Mouse (Mus musculus) embryonic facial prominence, embryonic 12.5 days (tissue): Measurements from ENCODE around the gene Dglucy. TPM values are rescaled to one million over a fixed set of nuclear protein-coding genes. Genes with fewer than 3 reads are reported as not detected.
A peak's percentile ranks its signal among the peaks of the same experiment; 100 is the strongest.

Source experiments
- ATAC-seq: fragments of 200-750 bp; cut with Nextera tagmentation; 2 replicates; pipeline ENCODE4 v1.8.0; 2017; ENCODE audit not compliant: insufficient number of reproducible peaks, insufficient read depth, low FRiP score, low TSS enrichment
- H3K27ac ChIP-seq: fragments of 300-500 bp; sonication (generic); 2 replicates; pipeline ENCODE4 v1.5.1; 2016; ENCODE audit warnings: mild to moderate bottlenecking
- H3K27me3 ChIP-seq: fragments of 300-500 bp; sonication (generic); 2 replicates; pipeline ENCODE4 v1.6.1; 2016; ENCODE audit warnings: mild to moderate bottlenecking, moderate library complexity
- H3K36me3 ChIP-seq: fragments of 300-500 bp; sonication (generic); 2 replicates; pipeline ENCODE4 v1.6.1; 2016; ENCODE audit warnings: mild to moderate bottlenecking
- H3K4me1 ChIP-seq: fragments of 300-500 bp; sonication (generic); 2 replicates; pipeline ENCODE4 v1.6.1; 2016
- H3K4me2 ChIP-seq: fragments of 300-500 bp; sonication (generic); replicated peaks from 2 replicates; pipeline ENCODE4 v1.6.1; 2016; ENCODE audit warnings: mild to moderate bottlenecking, moderate library complexity
- H3K4me3 ChIP-seq: fragments of 300-500 bp; sonication (generic); 2 replicates; pipeline ENCODE4 v1.5.1; 2016; ENCODE audit warnings: mild to moderate bottlenecking
- H3K9ac ChIP-seq: fragments of 300-500 bp; sonication (generic); 2 replicates; pipeline ENCODE4 v1.6.1; 2016; ENCODE audit warnings: mild to moderate bottlenecking, moderate library complexity
- H3K9me3 ChIP-seq: fragments of 300-500 bp; sonication (generic); 2 replicates; pipeline ENCODE4 v1.6.1; 2016; ENCODE audit warnings: mild to moderate bottlenecking, moderate library complexity
- WGBS: fragments of 180-500 bp; shearing (Covaris S2); methylation state at CpG from one replicate; pipeline ENCODE4 v1.1.7; 2016; 5-methylcytosine and 5-hydroxymethylcytosine counted together
- polyA plus RNA-seq: library from polyadenylated mRNA; unstranded; fragments of >200 nt; fragmentation: Nextera tagmentation; extraction: Ambion mirVana; gene quantifications from 2 replicates; pipeline ENCODE4 v1.2.1, GENCODE M21; 2016

Gene Dglucy
- polyA plus RNA-seq, 1 experiment from 2014 or later: 1.7 TPM

DNA sequence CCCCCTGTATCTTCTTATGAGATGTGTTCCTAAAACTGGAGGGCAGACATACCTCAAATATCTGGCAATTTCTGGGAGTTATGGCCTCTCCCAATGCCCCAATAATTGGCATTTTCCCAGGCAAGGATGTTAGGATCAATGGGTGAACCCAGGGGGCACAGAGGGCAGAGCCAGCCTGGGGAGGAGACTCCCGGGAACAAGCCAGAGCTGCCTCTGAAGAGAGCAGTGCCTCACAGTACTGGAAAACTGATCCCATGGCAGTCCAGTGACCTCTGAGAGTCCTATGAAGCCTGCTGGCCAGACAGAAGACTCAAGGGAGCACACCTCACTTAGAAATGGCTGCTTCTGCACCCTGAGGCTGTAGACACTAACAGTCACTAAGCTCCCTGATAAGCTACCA is 67.7 kb downstream of the Dglucy start:
- Histone ChIP-seq H3K4me1 (no peaks in the 10 kb centered on the region), H3K4me2 (no peak overlapping the region), H3K9me3 (no peaks in the 10 kb centered on the region), H3K27ac (no peak overlapping the region), H3K36me3 (no peaks in the 10 kb centered on the region), H3K27me3 (no peaks in the 10 kb centered on the region), H3K9ac (no peak overlapping the region), H3K4me3 (no peak overlapping the region)
- ATAC-seq: no peak
- 24% methylated on average over 1 of the region's 1 CpGs for WGBS

DNA sequence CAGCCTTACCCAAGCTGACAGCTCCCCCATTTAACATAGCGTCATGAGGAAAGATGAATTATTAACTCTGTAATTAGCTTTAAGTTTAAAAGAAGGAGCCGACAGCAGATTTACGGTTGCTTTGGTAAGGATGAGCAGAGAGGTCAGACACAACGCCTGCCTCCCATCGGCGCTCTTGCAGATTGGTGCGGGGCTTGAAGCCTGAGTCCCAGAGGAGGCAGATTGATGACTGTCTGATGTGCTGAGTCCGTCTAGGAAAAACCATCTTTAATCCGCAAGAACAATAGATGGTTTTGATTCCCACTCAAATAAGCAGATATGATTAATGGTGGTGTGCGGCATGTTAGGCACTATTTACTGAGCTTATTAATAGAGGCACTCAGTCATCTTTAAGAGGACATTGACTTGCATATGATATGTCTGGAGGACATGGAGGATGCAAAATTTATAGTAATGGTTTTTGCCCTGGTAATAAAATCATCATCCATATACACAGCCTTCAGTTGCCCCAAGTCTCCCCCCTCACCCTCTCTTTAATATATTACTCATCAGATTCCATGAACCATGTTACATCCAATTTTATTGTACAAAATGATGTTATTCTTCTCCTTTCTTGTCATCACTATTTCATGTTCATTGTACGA is 68.7 kb downstream of the Dglucy start:
- Histone ChIP-seq H3K27ac (no peak overlapping the region), H3K4me1 (no peaks in the 10 kb centered on the region), H3K27me3 (no peaks in the 10 kb centered on the region), H3K9ac (no peak overlapping the region), H3K4me3 (no peak overlapping the region), H3K36me3 (no peaks in the 10 kb centered on the region), H3K9me3 (no peaks in the 10 kb centered on the region), H3K4me2 (no peak overlapping the region)
- WGBS: 77% methylated on average over 11 of the region's 11 CpGs
- no peak for ATAC-seq

DNA sequence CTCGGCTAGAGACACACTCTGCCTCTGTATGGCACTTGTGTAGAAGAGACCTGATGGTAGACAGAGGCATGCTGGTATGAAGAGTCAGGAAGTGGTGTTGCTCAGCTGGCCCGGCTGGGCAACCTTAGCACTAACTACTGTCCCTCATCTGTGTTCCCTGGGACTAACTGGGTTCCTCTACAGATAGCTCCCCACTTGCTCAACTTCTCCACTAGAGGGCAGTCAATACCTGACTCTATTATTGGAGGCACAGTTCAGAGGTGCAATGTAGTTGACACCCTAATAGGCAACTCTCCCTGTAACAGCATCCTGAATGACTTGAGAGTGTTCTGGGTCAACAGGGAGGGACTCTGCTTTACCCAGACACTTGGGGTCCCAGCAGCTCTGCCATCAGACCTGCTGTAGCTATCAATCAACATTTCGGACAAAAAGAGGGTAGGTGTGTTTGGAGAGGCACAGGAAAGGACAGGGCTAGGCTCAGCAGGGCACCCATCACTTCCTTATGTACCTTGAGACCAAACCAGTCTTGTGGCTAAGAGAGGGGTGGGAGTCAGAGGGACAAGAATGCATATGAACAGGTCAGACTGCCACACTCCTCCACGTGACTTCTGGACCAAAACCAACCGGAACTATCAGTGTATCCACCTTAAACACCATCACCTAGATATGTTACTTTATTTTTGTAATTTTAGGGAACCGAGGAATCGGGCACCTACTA is 70.7 kb downstream of the Dglucy start:
- Histone ChIP-seq H3K27ac (no peak overlapping the region), H3K36me3 (no peaks in the 10 kb centered on the region), H3K4me1 (no peaks in the 10 kb centered on the region), H3K9ac (no peak overlapping the region), H3K4me3 (no peak overlapping the region), H3K4me2 (no peak overlapping the region), H3K9me3 (no peaks in the 10 kb centered on the region), H3K27me3 (no peaks in the 10 kb centered on the region)
- 0 out of 2 replicates have a peak, but pooled peaks have one; percentile 22 for ATAC-seq
- 79% methylated on average over 7 of the region's 7 CpGs for WGBS

DNA sequence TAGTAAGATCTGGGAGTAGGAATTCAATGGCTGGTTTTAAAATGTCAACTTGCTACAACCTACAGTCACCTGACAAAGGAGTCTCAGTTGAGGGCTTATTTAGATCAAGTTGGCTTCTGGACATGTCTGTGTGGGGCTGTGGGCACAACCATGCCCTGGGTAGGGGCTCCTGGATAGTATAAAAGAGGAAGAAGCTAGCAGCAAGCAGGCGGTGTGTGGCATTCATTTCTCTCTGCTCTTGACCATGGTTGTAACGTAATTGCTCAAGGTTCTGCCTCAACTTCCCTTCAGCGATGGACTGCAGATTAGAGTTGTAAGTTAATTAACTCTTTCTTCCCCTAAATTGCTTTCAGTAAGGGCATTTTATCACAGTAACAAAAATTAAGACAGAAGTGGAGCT is 73.5 kb downstream of the Dglucy start:
- 81% methylated on average over 3 of the region's 3 CpGs for WGBS
- H3K4me1 ChIP-seq: no peaks in the 10 kb centered on the region
- H3K9me3 ChIP-seq: no peaks in the 10 kb centered on the region
- H3K27ac ChIP-seq: no peak overlapping the region
- no peak overlapping the region for H3K4me3 ChIP-seq
- no peak for ATAC-seq
- no peak overlapping the region for H3K4me2 ChIP-seq
- H3K36me3 ChIP-seq: no peaks in the 10 kb centered on the region
- H3K9ac ChIP-seq: no peak overlapping the region
- no peaks in the 10 kb centered on the region for H3K27me3 ChIP-seq

DNA sequence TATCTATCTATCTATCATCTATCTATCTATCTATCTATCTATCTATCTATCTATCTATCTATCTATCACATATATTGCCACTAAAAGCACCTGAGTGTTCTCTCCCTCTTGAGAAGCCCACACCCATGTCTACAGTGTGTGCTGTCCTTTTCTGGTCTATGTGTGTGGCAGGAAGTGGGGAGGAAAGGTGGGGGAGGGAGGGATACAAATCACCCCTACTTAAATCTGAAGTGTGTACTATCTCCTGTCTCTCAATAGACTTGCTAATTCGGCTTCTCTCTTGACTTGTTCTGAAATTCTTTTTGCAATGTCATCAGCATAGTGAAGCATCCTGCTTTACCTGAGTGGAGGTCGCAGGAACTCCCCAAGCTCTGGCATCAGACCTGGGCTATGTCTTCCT is 77.5 kb downstream of the Dglucy start:
- no peaks in the 10 kb centered on the region for H3K4me1 ChIP-seq
- no peak overlapping the region for H3K4me3 ChIP-seq
- no peak overlapping the region for H3K4me2 ChIP-seq
- ATAC-seq: no peak
- no peak overlapping the region for H3K9ac ChIP-seq
- WGBS: 84% methylated on average over 2 of the region's 2 CpGs
- H3K9me3 ChIP-seq: no peaks in the 10 kb centered on the region
- no peak overlapping the region for H3K27ac ChIP-seq
- H3K27me3 ChIP-seq: no peaks in the 10 kb centered on the region
- no peaks in the 10 kb centered on the region for H3K36me3 ChIP-seq

DNA sequence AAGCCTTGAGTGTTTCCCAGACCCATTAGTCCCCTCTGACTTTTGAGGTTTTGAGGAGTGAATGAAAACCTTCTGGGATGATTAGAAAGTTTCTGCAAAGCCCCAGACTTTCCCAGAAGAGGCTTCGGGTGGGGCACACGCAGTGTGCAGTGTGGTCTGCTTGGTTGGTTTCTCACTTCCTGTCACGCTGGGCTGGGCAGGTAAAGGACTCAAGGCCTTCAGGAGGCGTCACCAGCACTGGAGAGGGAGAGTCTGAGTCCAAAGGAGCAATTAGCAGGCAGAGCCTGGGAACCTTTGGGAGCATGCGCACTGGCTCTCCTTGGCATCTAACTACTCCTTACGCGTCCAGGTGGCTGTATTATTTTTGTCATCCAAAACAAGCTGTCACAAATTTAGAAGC is 78.9 kb downstream of the Dglucy start:
- 74% methylated on average over 7 of the region's 7 CpGs for WGBS
- no peak for ATAC-seq
- Histone ChIP-seq H3K9ac (no peak overlapping the region), H3K27me3 (no peaks in the 10 kb centered on the region), H3K27ac (no peak overlapping the region), H3K36me3 (no peaks in the 10 kb centered on the region), H3K4me2 (no peak overlapping the region), H3K4me1 (no peaks in the 10 kb centered on the region), H3K9me3 (no peaks in the 10 kb centered on the region), H3K4me3 (no peak overlapping the region)

DNA sequence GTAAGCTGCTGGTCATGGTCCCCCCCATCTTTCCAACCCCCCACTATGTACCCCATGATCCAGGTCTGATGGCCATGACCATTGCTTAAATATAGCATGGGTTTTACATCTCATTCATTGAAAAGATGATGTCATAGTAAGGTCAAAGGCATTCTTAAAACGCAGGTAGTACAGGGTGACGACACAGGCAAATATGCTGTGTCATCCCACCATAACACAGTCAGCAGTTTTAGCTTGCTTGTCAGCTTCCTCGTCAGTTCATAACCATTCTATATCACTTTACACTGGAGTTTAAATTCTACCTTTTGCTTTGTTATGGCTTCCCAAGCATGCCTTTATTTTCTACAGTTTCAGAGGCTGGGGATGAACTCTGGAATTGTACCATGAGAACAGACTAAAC is 83.4 kb downstream of the Dglucy start:
- Histone ChIP-seq H3K9me3 (no peaks in the 10 kb centered on the region), H3K4me1 (no peaks in the 10 kb centered on the region), H3K27me3 (no peaks in the 10 kb centered on the region), H3K4me2 (no peak overlapping the region), H3K4me3 (no peak overlapping the region), H3K27ac (no peak overlapping the region), H3K36me3 (no peaks in the 10 kb centered on the region), H3K9ac (no peak overlapping the region)
- no peak for ATAC-seq
- WGBS: 87% methylated on average over 3 of the region's 3 CpGs

DNA sequence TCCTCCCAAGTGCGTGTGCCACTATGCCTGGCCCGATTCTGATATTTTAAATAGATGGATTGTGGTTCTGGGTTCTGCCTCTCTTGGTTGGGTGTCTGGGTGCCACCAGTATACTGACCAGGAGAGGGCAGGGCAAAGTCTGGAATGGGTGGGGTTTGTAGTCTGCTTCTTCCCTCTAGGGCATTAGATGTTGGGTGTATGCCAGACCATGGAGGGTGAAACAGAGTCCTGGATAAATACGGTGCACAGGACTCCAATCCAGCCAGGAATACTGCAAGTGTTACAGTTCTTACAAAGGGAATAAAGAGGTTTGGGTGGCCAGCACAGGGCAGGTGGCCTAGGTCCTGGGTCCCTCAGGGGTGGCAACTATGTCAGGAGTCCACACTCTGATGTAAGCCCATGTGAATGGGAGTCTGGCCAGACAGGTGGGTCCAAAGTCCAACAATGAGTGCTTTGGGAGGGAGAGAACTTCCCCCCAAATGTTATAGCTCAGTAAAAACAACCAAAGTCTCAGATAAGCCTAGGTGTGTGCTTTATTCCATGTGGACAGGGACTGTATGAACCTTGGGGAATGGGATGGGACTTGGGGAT is 84.1 kb downstream of the Dglucy start:
- Histone ChIP-seq H3K4me2 (no peak overlapping the region), H3K27ac (no peak overlapping the region), H3K9ac (no peak overlapping the region), H3K36me3 (no peaks in the 10 kb centered on the region), H3K27me3 (no peaks in the 10 kb centered on the region), H3K9me3 (no peaks in the 10 kb centered on the region), H3K4me1 (no peaks in the 10 kb centered on the region), H3K4me3 (no peak overlapping the region)
- no peak for ATAC-seq
- 93% methylated on average over 3 of the region's 3 CpGs for WGBS

DNA sequence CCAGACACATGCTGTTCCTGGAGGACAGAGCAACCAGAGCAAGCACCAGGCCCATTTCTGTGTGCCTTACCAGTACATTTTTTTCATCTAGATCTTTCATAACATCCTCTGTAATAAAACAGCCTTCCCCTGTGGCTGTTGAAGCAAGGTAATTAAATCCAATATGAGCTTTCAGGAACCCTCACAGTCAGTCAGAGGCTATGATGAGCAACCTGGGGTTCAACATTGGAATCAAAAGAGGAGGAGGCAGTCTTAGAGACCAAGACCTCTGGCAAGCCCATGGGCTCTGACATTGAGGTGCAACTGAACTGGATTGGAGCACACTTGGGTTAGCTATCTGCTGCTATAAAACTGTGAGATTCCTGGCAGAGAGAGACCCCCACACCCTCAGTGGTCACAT is 86.2 kb downstream of the Dglucy start:
- Histone ChIP-seq H3K4me1 (no peaks in the 10 kb centered on the region), H3K9ac (no peak overlapping the region), H3K27me3 (no peaks in the 10 kb centered on the region), H3K36me3 (no peaks in the 10 kb centered on the region), H3K27ac (no peak overlapping the region), H3K9me3 (no peaks in the 10 kb centered on the region), H3K4me3 (no peak overlapping the region), H3K4me2 (no peak overlapping the region)
- ATAC-seq: no peak

DNA sequence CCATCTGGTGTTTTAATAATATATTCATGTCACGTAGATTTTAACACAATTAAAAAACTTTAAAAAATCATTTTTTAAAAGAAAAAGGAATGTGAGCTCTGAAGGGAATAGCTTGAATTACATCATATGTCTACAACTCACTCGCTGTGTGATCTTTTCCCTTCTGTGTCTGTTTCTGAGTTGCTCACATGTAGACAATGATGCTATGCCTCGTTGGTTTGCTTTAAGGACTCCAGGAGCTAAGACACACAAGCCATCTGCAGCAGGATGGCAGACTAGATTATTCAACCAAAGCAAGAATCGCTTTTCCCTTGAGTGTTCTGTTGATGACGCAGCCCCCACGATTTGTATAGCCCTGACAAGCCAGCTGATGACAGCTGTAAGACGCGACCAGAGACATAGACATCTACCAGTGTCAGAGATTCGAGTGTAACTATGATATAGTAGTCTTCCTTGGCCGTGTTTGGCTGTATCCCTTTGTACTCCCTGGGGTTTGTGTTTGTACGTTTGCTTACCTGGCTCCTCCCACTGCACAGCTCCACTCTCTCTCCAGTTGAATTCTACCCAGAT is 86.7 kb downstream of the Dglucy start:
- no peak overlapping the region for H3K27ac ChIP-seq
- no peaks in the 10 kb centered on the region for H3K4me1 ChIP-seq
- no peaks in the 10 kb centered on the region for H3K36me3 ChIP-seq
- H3K4me2 ChIP-seq: no peak overlapping the region
- no peaks in the 10 kb centered on the region for H3K27me3 ChIP-seq
- no peak overlapping the region for H3K9ac ChIP-seq
- H3K9me3 ChIP-seq: no peaks in the 10 kb centered on the region
- ATAC-seq: no peak
- H3K4me3 ChIP-seq: no peak overlapping the region
- 82% methylated on average over 11 of the region's 11 CpGs for WGBS

DNA sequence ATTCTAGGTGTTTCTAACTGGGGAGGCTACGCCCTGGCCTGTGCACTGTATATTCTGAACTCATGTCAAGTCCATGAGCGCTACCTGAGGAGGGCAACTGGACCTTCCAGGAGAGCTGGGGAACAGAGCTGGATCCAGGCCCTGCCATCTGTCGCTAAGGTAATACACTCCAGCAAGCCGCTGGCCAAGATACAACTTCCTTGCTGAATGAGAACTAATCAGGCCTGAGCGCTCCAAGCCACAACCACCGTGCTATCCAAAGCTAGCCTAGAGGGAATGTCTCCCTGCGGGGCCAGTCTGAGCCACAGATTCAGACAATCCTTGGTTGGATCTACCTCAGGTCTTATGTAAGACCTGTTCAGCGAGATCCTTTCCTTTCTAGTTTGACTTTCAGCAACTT is 88.2 kb downstream of the Dglucy start:
- no peaks in the 10 kb centered on the region for H3K9me3 ChIP-seq
- H3K9ac ChIP-seq: no peak overlapping the region
- no peak overlapping the region for H3K4me3 ChIP-seq
- no peak for ATAC-seq
- H3K4me2 ChIP-seq: no peak overlapping the region
- no peaks in the 10 kb centered on the region for H3K36me3 ChIP-seq
- H3K27ac ChIP-seq: no peak overlapping the region
- no peaks in the 10 kb centered on the region for H3K4me1 ChIP-seq
- H3K27me3 ChIP-seq: no peaks in the 10 kb centered on the region
- WGBS: 84% methylated on average over 8 of the region's 8 CpGs

DNA sequence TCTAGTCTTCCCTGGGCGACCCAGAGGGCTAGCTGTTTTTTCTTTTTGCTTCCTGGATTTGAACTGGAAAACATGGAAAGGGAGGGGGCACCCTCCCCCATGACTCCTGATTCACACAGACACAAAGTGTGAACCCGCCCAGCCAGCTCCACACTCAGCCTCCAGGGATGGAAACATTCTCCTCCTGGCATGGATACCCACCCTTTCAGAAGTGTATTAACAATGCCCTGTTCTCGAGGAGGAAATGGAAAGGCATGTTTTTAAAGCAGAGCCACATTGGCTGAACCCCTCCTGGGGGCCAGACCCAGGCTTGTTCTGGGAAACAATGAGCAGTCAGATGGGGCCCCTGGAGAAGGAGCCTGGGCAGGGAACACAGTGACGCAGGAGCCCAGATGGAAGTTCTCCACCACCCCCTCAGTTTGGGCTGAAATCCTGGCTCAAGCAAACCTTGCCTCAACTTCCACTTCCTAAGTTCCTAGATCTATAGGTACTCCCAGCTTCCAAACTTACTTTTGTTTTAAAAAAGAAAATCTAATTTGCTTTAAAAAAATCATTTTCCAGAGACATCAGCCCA is 89.3 kb downstream of the Dglucy start:
- Histone ChIP-seq H3K9me3 (no peaks in the 10 kb centered on the region), H3K9ac (no peak overlapping the region), H3K4me1 (no peaks in the 10 kb centered on the region), H3K36me3 (no peaks in the 10 kb centered on the region), H3K4me3 (no peak overlapping the region), H3K27me3 (no peaks in the 10 kb centered on the region), H3K4me2 (no peak overlapping the region), H3K27ac (no peak overlapping the region)
- ATAC-seq: no peak
- WGBS: 59% methylated on average over 4 of the region's 4 CpGs
